Mouse (Mus musculus): ENCODE measurements around the gene Pogz. TPM values are rescaled to one million over a fixed set of nuclear protein-coding genes. Genes with fewer than 3 reads are reported as not detected.
A peak's percentile ranks its signal among the peaks of the same experiment; 100 is the strongest.

The Pogz gene
- polyA plus RNA-seq (2012; rRNA removed): 6.1 and 8.0 TPM in 2 replicates

- TF ChIP-seq CTCF (IDR thresholded peaks at IDR 0.05; ENCODE audit: extremely low read depth, insufficient read length, insufficient replicate concordance, low read depth, low read length) (no peak), POLR2A (IDR thresholded peaks at IDR 0.05; ENCODE audit: low read depth, low read length) (no peak)
- H3K4me1 ChIP-seq (ENCODE audit: control insufficient read depth, insufficient read depth, insufficient read length, low read length): peaks cover 2% of the 10 kb centered on the region; the same call in 1 of the 2 replicates
- peak within 1 kb of the TSS; percentile 79 for H3K27ac ChIP-seq (ENCODE audit: insufficient read depth, low read depth, low read length)
- H3K4me3 ChIP-seq (ENCODE audit: low read depth, low read length): peak within 1 kb of the TSS; percentile 100
- no peaks in the 10 kb centered on the region for H3K36me3 ChIP-seq (ENCODE audit: control insufficient read depth, insufficient read depth, low read length)
- no peaks in the 10 kb centered on the region for H3K27me3 ChIP-seq (ENCODE audit: control insufficient read depth, insufficient read depth, low read length)
- under 1% methylated on average over 53 of the region's 57 CpGs for WGBS
These were observed at the start of gene Pogz for GRCm38 (mm10) chr3:94837183-94837890. Pogz (plus strand) TSS chr3:94837567.

- no peaks in the 10 kb centered on the region for H3K36me3 ChIP-seq (ENCODE audit: control insufficient read depth, insufficient read depth, low read length)
- H3K4me3 ChIP-seq (ENCODE audit: low read depth, low read length): no peak overlapping the region
- H3K4me1 ChIP-seq (ENCODE audit: control insufficient read depth, insufficient read depth, insufficient read length, low read length): peaks cover 3% of the 10 kb centered on the region
- 0 out of 2 replicates have a peak overlapping the region, but pooled peaks have one; percentile 30 for H3K27ac ChIP-seq (ENCODE audit: insufficient read depth, low read depth, low read length)
- H3K27me3 ChIP-seq (ENCODE audit: control insufficient read depth, insufficient read depth, low read length): no peaks in the 10 kb centered on the region
- no peak for TF ChIP-seq POLR2A (IDR thresholded peaks at IDR 0.05; ENCODE audit: low read depth, low read length)
- TF ChIP-seq CTCF (IDR thresholded peaks at IDR 0.05; ENCODE audit: extremely low read depth, insufficient read length, insufficient replicate concordance, low read depth, low read length): no peak
- WGBS: 38% methylated on average over 1 of the region's 1 CpGs
These were observed 48.3 kb upstream of the Pogz start for GRCm38 (mm10) chr3:94789071-94789470.

GRCm38 (mm10) chr3:94789516-94789915 is 47.9 kb upstream of the Pogz start:
- TF ChIP-seq POLR2A (IDR thresholded peaks at IDR 0.05; ENCODE audit: low read depth, low read length) (no peak), CTCF (IDR thresholded peaks at IDR 0.05; ENCODE audit: extremely low read depth, insufficient read length, insufficient replicate concordance, low read depth, low read length) (no peak)
- Histone ChIP-seq H3K4me3 (ENCODE audit: low read depth, low read length) (no peak overlapping the region), H3K27me3 (ENCODE audit: control insufficient read depth, insufficient read depth, low read length) (no peaks in the 10 kb centered on the region), H3K36me3 (ENCODE audit: control insufficient read depth, insufficient read depth, low read length) (no peaks in the 10 kb centered on the region), H3K27ac (ENCODE audit: insufficient read depth, low read depth, low read length) (peak overlapping the region; percentile 30; the same call in 1 of the 2 replicates), H3K4me1 (ENCODE audit: control insufficient read depth, insufficient read depth, insufficient read length, low read length) (peaks cover 3% of the 10 kb centered on the region)
- 53% methylated on average over 2 of the region's 2 CpGs for WGBS

GRCm38 (mm10) chr3:94792258-94792657 is 45.1 kb upstream of the Pogz start:
- Histone ChIP-seq H3K4me1 (ENCODE audit: control insufficient read depth, insufficient read depth, insufficient read length, low read length) (peaks cover 3% of the 10 kb centered on the region; the same call in 1 of the 2 replicates), H3K27ac (ENCODE audit: insufficient read depth, low read depth, low read length) (no peak overlapping the region), H3K36me3 (ENCODE audit: control insufficient read depth, insufficient read depth, low read length) (no peaks in the 10 kb centered on the region), H3K27me3 (ENCODE audit: control insufficient read depth, insufficient read depth, low read length) (no peaks in the 10 kb centered on the region), H3K4me3 (ENCODE audit: low read depth, low read length) (no peak overlapping the region)
- TF ChIP-seq CTCF (IDR thresholded peaks at IDR 0.05; ENCODE audit: extremely low read depth, insufficient read length, insufficient replicate concordance, low read depth, low read length) (no peak), POLR2A (IDR thresholded peaks at IDR 0.05; ENCODE audit: low read depth, low read length) (no peak)
- 91% methylated on average over 2 of the region's 2 CpGs for WGBS

GRCm38 (mm10) chr3:94793672-94794071 is 43.7 kb upstream of the Pogz start:
- peaks cover 3% of the 10 kb centered on the region; the same call in 1 of the 2 replicates for H3K4me1 ChIP-seq (ENCODE audit: control insufficient read depth, insufficient read depth, insufficient read length, low read length)
- no peak overlapping the region for H3K4me3 ChIP-seq (ENCODE audit: low read depth, low read length)
- 45% methylated on average over 2 of the region's 2 CpGs for WGBS
- TF ChIP-seq POLR2A (IDR thresholded peaks at IDR 0.05; ENCODE audit: low read depth, low read length): no peak
- no peak for TF ChIP-seq CTCF (IDR thresholded peaks at IDR 0.05; ENCODE audit: extremely low read depth, insufficient read length, insufficient replicate concordance, low read depth, low read length)
- no peaks in the 10 kb centered on the region for H3K27me3 ChIP-seq (ENCODE audit: control insufficient read depth, insufficient read depth, low read length)
- H3K27ac ChIP-seq (ENCODE audit: insufficient read depth, low read depth, low read length): no peak overlapping the region
- no peaks in the 10 kb centered on the region for H3K36me3 ChIP-seq (ENCODE audit: control insufficient read depth, insufficient read depth, low read length)

- TF ChIP-seq POLR2A (IDR thresholded peaks at IDR 0.05; ENCODE audit: low read depth, low read length): no peak
- TF ChIP-seq CTCF (IDR thresholded peaks at IDR 0.05; ENCODE audit: extremely low read depth, insufficient read length, insufficient replicate concordance, low read depth, low read length): no peak
- no peak overlapping the region for H3K4me3 ChIP-seq (ENCODE audit: low read depth, low read length)
- no peaks in the 10 kb centered on the region for H3K27me3 ChIP-seq (ENCODE audit: control insufficient read depth, insufficient read depth, low read length)
- 93% methylated on average over 2 of the region's 2 CpGs for WGBS
- H3K27ac ChIP-seq (ENCODE audit: insufficient read depth, low read depth, low read length): no peak overlapping the region
- H3K36me3 ChIP-seq (ENCODE audit: control insufficient read depth, insufficient read depth, low read length): no peaks in the 10 kb centered on the region
- H3K4me1 ChIP-seq (ENCODE audit: control insufficient read depth, insufficient read depth, insufficient read length, low read length): peaks cover 2% of the 10 kb centered on the region; the same call in 1 of the 2 replicates
These were observed 43.0 kb upstream of the Pogz start for GRCm38 (mm10) chr3:94794359-94794758.

- Histone ChIP-seq H3K4me3 (ENCODE audit: low read depth, low read length) (no peak overlapping the region), H3K27ac (ENCODE audit: insufficient read depth, low read depth, low read length) (no peak overlapping the region), H3K4me1 (ENCODE audit: control insufficient read depth, insufficient read depth, insufficient read length, low read length) (no peaks in the 10 kb centered on the region), H3K36me3 (ENCODE audit: control insufficient read depth, insufficient read depth, low read length) (no peaks in the 10 kb centered on the region), H3K27me3 (ENCODE audit: control insufficient read depth, insufficient read depth, low read length) (no peaks in the 10 kb centered on the region)
- 90% methylated on average over 7 of the region's 7 CpGs for WGBS
- TF ChIP-seq CTCF (IDR thresholded peaks at IDR 0.05; ENCODE audit: extremely low read depth, insufficient read length, insufficient replicate concordance, low read depth, low read length) (no peak), POLR2A (IDR thresholded peaks at IDR 0.05; ENCODE audit: low read depth, low read length) (no peak)
These were observed 41.7 kb upstream of the Pogz start for GRCm38 (mm10) chr3:94795596-94796140.
